Mouse (Mus musculus) ES-E14 (cell line): ENCODE measurements around the gene Prph2.

Experiments
- CHD2 ChIP-seq: IDR thresholded peaks from 2 replicates; pipeline ENCODE4 v1.6.1; 2014; ENCODE audit warnings: mild to moderate bottlenecking, low read depth, low read length, inconsistent platforms
- HCFC1 ChIP-seq: IDR thresholded peaks from 2 replicates; pipeline ENCODE4 v1.6.1; 2012; ENCODE audit warnings: low read length, inconsistent platforms, borderline replicate concordance; ENCODE audit not compliant: insufficient read depth
- MAFK ChIP-seq: IDR thresholded peaks from 2 replicates; pipeline ENCODE4 v1.6.1; 2014; ENCODE audit warnings: mild to moderate bottlenecking, low read depth, low read length, inconsistent platforms; ENCODE audit not compliant: insufficient read depth
- ZC3H11A ChIP-seq: IDR thresholded peaks from 2 replicates; pipeline ENCODE4 v1.6.1; 2012; ENCODE audit warnings: low read depth, mild to moderate bottlenecking, inconsistent platforms, low read length, borderline replicate concordance
- ZNF384 ChIP-seq: IDR thresholded peaks from 2 replicates; pipeline ENCODE4 v1.6.1; 2012; ENCODE audit warnings: low read depth, low read length, inconsistent platforms

DNA sequence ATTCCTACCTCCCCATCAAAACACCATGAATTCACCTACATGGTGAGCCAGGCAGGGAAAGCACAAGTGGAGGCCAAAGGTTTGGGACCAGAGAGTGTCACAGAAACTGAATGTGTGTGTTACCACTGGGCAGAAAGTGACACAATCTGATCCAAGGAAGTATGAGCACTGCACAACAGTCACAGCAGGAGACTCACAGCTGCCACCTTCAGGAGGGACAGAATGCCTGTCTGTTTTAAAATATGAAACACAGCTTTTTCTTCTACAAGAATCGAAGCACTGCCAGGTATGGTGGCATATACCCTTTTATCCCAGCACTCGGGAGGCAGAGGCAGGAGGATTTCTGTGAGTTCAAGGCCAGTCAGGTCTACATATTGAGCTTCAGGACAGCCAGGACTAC is 47.8 kb downstream of the Prph2 start:
- TF ChIP-seq ZC3H11A (no peak), ZNF384 (no peak), CHD2 (no peak), HCFC1 (no peak), MAFK (no peak)
